Mouse (Mus musculus): ENCODE results near the gene Pbrm1.

The Pbrm1 gene

DNA sequence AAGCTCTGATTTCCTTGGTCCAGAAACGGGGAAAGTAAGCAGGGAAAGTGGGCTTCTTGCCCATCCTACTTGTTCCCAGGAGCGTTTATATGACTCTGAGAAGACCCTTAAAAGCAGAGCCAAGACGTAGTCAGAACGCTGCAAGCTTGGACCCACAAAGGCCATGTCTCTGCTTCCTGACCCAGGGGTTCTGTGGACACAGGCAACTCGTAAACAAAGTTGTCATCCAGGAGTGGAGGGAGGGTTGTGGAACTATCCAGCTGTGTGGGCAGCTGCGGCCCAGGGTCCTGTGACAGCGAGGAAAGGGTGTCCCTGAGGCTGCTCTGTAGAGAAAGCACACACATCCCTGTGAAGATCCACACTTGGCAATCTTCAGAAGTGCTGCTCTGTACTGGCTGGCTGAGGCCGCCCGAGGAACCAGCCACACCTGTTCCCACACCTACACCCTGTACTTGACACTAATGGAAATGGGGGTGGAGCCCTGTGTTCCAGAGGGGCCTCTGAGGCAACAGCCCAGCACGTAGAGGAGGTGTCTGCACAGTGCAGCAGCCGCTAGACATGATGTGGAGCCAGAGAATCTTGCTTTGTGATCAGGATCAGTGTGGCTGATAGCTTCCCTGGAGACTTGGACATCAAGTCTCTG is 114.2 kb downstream of the Pbrm1 start:
- in situ Hi-C loops (cut with MseI, MboI): no loop called here

DNA sequence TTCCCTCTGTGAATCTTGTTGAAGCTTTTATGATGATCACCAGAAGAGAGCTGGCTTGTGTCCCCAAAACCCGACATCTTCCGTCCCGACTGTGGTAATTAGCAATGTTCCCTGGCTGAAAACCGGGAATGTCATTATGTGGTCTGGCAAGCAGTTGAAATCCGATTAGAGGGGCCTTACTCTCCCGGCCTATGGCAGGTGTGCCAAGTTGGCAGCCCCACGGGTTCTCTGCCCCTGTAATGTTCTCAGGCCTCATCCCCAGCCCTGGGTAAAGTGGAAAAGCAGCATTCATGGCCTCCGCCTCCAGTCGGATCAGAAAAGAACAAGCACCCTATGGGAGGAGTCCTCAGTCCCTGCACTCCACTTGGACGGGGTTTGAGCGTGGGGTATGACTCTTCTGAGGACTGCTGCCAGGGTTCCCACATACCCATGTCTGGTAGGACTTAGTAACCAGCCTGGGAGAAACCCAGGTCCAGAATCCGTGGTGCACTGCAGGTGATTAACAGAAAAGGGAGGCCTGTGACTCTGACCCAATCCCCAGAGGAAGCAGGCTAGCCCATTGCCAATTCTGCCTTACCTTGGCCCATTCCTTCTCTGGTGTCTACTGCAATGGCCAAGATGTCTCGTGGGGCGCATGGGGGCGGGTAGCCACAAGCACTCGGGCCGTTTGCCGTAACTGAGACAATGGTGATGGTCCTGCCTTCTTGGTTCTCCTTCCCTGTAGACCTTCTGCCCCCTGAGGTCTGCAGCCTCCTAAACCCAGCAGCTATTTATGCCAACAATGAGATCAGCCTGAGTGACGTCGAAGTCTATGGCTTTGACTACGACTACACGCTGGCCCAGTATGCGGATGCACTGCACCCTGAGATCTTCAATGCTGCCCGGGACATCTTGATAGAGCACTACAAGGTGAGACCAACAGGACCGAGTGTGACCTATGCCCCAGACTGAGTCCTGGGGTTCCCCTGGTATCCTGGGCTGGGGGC is 115.4 kb downstream of the Pbrm1 start:
- in situ Hi-C loops (cut with MseI, MboI): no loop called here

DNA sequence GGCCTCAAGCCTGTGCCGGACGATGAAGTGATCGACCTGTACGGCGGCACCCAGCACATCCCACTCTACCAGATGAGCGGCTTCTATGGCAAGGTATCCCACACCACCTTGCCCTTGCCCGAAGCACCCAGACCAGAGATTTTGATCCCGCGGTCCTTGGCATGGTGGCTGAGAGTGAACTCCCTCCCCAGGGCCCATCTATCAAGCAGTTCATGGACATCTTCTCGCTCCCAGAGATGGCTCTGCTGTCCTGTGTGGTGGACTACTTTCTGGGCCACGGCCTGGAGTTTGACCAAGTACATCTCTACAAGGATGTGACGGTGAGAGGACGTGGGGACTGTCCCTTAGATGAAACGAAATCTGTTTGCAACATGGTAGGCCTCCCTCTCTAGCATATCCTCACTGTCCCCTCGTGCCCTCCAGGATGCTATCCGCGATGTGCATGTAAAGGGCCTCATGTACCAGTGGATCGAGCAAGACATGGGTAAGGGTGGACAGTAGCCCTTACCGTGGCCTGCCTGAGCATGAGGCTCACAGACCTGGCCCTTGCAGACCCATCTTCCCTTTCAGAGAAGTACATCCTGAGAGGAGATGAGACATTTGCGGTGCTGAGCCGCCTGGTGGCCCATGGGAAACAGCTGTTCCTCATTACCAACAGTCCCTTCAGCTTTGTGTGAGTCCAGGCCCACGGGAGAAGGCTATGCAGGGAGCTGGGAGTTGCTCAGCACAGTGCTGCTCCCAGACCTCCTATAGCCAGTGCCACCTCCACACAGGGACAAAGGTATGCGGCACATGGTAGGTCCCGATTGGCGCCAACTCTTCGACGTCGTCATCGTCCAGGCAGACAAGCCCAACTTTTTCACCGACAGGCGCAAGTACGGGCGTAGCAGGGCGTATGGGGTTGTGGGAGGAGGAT is 116.8 kb downstream of the Pbrm1 start:
- in situ Hi-C loops (cut with MseI, MboI): no loop called here

DNA sequence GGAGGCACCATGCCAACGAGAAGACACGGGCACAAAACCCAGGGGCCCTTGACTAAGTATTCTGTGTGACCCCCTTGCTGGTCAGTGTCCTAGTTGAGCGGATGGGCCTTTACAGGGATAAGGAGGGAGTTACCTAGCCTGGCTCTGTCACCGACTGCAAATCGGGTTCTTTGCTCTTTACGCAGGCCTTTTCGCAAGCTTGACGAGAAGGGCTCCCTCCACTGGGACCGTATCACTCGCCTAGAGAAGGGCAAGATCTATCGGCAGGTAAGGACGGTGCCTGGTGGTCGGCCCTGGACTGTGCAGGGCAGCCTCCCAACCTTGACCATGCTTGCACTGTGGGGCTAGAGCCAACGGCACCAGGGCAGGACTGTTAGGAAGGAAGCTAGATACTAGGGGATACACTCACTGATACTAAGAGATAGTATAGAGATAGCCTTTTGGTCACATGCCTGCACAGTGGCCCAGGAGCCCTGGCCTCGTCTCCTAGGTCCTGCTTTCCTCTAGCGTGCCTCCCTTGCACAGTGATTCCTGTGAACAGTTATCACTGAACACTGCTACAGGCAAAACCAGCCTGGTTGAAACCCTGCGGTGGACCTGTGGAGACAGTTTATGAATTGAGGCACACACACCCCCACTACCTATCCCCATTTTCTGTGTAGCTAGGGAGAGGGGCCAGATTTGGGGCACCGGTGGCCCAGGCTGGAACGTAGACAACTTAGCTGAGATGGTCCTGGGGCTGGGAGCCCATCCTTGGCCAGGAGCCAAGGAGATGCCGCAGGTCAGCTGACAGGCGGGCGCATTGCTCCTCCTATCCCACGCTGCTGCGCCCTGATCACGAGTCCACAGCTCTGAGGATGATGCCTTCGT is 117.7 kb downstream of the Pbrm1 start:
- in situ Hi-C loops (cut with MseI, MboI): no loop called here

DNA sequence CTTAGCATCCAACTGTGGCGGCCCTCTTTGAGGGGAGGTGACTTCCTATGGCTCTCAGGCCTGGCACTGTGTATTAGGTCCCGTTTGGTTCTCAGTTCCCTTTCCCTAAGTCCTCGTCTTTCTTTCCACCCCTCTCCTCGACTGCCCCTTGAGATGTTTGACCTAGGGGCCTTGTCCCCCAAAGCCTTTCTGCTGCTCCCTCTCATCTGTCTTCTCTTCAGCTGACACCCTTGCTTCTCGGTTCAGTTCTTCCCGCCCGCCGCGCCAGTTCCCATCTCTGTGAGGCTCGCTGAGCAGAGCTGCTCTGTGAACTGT is 118.3 kb downstream of the Pbrm1 start:
- in situ Hi-C loops (cut with MseI, MboI): no loop called here

DNA sequence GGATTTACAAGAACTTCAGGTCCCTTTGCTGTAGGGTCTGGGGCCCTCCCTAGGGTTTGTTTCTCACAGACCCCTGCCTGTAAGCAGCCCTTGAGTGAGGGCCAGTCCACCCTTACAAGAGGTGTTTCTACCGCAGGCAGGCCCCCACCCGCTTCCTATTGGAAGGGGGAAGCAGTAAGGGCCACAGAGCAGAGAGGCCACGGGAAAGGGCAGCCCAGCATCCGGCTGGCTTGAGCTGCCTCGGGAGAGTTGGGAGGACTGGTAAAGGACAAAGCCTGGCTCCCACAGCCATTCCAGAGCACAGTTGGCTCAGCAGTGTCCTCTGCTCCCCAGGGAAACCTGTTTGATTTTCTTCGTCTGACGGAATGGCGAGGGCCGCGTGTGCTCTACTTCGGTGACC is 118.9 kb downstream of the Pbrm1 start:
- in situ Hi-C loops (cut with MseI, MboI): no loop called here

DNA sequence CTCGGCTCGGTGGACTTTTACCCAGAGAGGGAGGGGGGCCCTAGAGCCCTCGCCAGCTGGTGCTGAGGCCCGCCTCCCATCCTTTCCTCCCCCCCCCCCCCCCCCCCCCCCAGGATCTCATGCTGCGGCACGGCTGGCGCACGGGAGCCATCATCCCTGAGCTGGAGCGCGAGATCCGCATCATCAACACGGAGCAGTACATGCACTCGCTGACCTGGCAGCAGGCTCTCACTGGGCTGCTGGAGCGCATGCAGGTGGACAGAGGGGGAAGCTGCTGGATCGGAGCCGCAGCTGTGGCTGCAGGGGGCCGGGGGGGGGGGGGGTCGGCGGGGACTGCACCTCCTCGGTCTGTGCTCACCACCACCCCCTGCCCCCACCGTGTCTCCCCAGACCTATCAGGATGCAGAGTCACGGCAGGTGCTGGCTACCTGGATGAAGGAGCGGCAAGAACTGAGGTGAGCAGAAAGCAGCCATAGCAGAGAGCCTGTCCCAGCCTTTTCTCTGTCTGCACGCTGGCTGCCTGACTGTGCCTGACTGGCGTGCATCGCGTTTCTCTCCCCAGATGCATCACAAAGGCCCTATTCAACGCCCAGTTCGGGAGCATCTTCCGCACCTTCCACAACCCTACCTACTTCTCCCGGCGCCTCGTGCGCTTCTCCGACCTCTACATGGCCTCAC is 119.4 kb downstream of the Pbrm1 start:
- in situ Hi-C loops (cut with MseI, MboI): no loop called here

DNA sequence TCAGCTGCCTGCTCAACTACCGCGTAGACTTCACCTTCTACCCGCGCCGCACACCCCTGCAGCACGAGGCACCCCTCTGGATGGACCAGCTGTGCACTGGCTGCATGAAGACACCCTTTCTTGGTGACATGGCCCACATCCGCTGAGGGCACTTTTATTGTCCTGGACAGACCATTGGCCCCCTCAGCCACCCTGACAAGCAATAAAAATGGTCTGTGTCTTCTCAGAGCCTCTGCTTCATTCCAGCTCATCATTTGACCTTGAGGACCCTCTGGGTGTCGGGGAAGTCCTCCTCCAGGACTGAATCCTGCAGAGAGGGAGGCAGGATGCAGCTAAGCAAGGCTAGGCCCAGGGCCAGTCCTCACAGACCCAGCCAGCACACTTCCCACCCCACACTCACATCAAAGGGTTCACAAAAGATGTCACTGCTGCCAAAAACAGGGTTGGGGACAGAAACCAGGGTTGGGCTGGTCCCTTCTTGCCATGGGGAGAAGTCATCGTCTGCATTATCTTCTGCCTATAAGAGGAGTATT is 120.0 kb downstream of the Pbrm1 start:
- in situ Hi-C loops (cut with MseI, MboI): no loop called here

DNA sequence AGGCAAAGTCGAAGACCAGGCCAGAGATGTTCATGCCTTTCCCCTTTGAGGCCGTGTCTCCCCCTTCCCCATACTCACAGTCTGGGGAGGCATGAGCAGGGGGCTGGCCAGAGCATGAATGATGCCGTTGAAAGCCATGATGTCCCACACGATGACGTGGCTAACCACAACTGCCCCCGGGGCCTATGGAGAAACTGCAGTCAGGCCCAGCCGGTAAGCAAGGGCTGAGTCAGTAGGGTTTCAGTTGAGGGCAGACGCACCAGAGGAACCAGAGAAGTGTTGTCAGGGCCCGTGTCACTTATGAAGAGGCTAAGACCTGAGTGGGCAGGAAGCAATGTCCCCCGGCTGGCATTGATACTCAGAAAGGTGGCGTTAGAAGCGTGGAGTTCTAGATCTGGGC is 120.7 kb downstream of the Pbrm1 start:
- in situ Hi-C loops (cut with MseI, MboI): no loop called here

DNA sequence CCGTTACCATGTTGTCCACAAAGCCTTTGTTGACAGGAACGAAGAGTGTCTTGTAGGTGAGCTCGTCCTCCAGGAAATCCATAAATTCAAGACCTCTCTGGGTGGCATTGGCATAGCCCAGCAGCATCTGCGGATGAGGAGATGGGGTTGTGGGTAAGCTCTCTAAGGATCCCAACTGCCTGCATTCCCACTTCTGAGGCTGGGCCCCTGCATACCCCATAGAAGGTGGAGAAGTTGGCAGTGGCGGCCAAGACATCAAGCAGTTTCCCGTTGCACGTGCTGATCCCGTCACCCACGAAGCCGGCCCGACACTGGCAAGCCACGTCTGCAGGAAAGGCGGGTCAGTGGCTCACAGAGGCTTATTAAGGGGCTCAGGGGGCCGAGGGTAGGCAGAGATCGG is 121.2 kb downstream of the Pbrm1 start:
- in situ Hi-C loops (cut with MseI, MboI): no loop called here

DNA sequence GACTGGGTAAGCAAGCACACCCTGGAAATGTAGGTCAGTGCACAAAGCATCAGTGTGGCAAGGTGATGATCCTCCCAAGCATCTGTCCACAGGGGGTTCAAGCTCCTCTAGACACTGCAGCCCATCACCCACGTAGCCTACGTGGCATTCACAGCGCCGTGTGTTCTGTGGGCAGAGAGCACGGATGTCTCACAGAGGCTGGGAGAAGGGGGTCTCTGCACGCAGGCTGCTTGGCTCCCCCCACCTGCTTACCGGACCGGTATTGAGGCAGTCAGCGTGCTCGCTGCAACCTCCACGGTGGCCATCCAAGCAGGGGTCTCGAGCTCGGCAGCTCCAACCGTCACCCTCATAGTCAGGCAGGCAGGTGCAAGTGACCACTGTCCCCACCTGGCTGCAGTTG is 122.1 kb downstream of the Pbrm1 start:
- in situ Hi-C loops (cut with MseI, MboI): no loop called here

DNA sequence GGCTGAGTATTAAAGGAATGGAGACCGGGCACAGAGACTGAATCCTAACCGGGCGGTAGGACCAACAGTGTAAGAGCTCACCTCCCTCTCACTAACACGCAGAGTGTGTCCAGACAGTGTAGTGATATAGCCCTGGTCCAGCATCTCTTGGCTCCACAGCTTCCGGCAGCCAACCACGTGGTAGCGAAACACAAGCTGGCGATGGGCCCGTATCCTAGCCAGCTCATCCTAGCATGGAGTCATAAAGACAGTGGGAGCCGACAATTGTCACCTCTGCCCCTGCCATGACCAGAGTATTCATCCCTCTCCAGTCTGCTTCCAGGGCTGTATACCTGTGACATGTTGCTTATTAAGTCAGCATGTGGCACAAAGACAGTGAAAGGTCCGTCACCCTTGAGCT is 126.8 kb downstream of the Pbrm1 start:
- in situ Hi-C loops (cut with MseI, MboI): no loop called here

DNA sequence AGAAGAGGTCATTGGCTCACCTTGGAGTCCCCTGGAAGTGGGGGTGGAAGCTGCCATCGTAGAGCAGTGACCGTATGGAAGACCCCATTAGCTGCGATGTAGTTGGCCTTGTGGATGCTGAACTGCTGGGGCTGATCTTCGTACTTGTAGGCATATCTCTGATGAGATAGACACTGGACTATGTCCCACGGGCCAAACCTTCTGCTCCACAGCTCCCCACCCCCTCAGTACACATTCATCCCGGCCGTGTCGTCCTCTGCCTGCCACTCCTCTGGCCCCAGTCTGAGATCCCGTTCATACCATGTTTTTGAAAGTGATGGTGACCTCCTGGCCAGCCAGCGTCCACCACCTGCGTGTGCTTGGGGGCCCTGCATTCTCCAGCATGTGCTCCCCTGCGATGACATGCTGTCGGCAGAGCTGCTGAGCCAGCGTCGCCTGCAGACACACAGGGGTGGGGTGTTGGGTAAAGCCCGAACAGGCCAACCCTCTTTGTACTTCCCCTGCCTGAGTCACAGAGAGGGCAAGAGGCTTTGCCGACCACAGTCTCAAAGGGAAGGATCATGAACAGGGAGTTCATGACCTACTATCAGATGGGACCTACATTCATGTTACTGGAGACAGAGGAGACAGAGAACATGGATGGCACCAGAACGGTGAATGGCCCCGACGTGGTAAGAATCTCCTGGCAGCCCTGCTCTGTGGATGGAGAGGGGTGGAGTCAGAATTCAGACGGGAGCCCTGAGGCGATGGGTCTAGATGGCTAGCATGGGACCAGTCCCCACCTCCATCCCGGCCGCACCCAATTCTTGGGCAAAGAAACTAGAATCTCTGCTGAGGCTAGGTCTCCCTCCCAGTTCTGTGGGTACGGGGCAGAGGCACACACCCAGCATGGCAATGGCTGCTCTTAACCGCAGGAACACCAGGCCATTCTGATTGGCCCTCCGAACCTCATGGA is 141.5 kb downstream of the Pbrm1 start:
- in situ Hi-C loops (cut with MseI, MboI): no loop called here

DNA sequence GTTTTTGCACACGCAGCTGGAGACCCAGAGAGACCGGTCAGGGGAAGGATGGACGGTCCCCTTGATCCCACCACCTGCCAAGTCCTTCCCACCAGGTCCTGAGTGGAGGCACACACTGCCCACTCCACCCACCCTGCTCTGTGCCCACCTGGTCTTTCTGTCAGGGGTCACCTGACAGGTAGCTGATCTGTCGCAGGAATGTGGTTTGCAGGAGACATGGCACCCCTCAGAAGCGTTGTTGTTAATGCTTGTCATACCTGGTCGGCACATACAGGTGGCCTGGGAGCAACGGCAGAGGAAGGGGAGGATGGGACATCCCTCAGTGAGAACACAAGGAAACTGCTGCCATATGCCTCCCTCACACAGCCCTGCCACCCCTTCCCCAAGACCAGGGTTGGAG is 142.3 kb downstream of the Pbrm1 start:
- in situ Hi-C loops (cut with MseI, MboI): no loop called here

DNA sequence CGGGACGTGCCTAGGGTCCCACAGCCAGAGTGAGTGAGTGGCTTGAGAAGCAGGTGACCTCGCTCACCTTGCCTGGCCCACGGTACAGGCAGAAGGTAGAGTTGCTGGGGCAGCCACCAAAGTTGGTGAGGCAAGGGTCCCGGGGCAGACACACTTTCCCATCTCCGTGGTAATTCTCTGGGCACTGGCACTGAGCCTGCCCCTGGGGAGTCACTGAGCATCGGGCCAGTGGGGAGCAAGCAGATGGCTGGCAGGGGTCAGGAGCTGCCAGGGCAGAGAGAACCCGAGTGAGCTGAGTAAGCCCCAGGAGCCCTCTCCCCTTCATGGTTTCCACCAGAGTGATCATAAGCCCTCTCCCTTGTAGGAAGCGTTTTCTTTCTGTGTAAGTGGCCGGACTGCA is 142.7 kb downstream of the Pbrm1 start:
- in situ Hi-C loops (cut with MseI, MboI): no loop called here

DNA sequence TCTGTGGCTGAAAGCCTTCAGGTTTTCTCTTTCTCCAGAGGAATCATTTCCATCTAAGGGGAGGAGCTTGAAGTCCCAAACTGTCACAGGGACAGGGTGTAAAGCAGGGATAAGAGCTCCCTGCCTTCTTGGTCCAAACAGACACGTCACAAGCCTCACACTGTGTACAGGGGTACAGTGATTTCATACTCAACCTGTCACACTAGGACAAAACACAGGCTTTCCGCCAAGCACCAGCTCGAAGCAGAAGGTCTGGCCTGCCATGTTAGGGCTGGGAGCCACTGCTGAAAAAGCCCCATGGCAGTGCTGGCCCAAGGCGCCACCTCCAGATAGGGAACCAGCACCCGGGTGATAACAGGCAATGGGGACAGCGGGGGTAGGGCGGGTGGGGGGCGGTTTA is 145.1 kb downstream of the Pbrm1 start:
- in situ Hi-C loops (cut with MseI, MboI): no loop called here

DNA sequence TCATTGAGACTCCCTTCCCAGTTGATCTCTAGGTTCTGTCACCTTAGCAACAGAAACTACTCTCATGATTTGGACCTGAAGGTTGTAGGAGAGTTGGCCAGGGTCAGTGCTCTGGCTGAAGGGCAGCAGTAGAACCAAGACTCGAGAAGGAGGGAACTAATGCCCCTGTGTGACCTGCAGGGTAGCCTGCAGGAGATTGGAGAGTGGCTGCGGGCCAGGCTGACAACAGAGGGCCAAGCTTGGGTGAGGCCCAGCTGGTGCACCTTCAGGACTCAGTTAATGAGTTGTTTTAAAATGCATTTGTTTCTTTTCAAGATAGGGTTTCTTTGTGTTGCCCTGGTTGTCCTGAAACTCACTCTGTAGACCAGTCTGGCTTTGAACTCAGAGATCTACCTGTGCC is 146.1 kb downstream of the Pbrm1 start:
- in situ Hi-C loops (cut with MseI, MboI): no loop called here

DNA sequence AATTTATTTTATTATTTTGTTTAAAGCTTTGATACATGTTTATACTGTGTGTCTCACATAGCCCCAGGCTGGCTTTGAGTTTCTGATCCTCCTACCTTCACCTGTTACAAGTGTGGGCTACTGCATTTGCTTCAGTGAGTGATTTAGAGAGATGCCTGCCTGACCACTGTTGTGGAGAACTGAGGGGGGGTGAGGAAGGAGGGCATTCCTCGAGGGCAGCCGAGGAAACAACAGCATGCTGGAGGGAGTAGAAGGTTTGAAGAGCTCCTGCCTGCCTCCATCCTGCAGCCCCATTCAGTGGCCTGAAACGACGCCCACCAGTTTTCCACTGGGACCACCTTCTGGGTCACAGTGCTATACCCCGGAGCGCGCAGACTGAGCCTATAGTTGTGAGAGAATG is 146.5 kb downstream of the Pbrm1 start:
- in situ Hi-C loops (cut with MseI, MboI): no loop called here

DNA sequence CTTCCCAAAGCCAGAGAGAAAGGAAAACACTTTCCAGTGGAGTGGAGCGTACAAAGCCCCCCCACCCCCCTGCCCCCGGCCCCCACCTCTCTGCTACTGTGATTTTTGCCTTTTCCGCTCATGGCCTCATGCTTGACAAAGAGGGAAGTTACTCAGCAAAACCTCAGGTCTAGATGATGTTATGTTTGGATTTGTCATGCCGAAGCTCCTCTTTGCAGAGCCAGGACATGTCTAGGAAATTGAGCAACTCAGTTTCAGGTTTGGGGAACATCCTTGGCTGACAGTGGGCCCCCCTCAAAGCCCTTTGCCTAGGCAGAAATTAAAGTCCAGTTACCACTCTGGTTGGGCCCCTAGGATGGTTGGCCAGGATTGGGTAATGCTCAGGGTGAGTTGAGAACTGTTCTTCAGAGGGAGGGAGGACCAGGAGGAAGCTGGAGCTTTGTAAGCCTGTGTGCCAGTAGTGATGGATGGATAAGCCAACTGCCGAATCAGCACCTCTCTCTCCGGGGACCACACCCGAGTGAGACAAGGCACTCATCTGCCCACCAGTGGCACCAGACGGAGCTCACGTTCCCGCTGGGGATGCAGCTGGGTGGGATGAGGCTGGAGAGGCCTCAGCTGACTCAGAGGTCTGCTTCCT is 147.2 kb downstream of the Pbrm1 start:
- in situ Hi-C loops (cut with MseI, MboI): no loop called here

Data from mouse trophoblast stem cell (cell line).